Mouse (Mus musculus) limb, embryonic 11.5 days (tissue): ENCODE measurements around the gene Gbp3. TPM values are rescaled to one million over a fixed set of nuclear protein-coding genes. Genes with fewer than 3 reads are reported as not detected.
"Not testable (repeated sequence)": the region's sequence is repeated elsewhere in the genome, so short reads cannot be mapped to it uniquely, and the experiment has no call there.

Source experiments
- ATAC-seq: fragments of 200-750 bp; cut with Nextera tagmentation; 2 replicates; pipeline ENCODE4 v1.8.0; 2017; ENCODE audit warnings: low read depth; ENCODE audit not compliant: insufficient number of reproducible peaks, low FRiP score, low TSS enrichment
- DNase-seq: peaks from one replicate; pipeline ENCODE4 v3.0.0-alpha.2; 2015; ENCODE audit warnings: low spot score
- H3K27ac ChIP-seq: fragments of 300-500 bp; sonication (generic); replicated peaks from 2 replicates; pipeline ENCODE4 v1.5.1; 2014; ENCODE audit warnings: low read depth, mild to moderate bottlenecking, low read length
- H3K27me3 ChIP-seq: fragments of 300-500 bp; sonication (generic); 2 replicates; pipeline ENCODE4 v1.6.1; 2014; ENCODE audit warnings: mild to moderate bottlenecking, low read length, mixed read lengths; ENCODE audit not compliant: control insufficient read depth, insufficient read depth
- H3K36me3 ChIP-seq: fragments of 300-500 bp; sonication (generic); 2 replicates; pipeline ENCODE4 v1.6.1; 2014; ENCODE audit warnings: mild to moderate bottlenecking, low read length, moderate library complexity, mixed read lengths; ENCODE audit not compliant: control insufficient read depth, insufficient read depth
- H3K4me1 ChIP-seq: fragments of 300-500 bp; sonication (generic); 2 replicates; pipeline ENCODE4 v1.6.1; 2014; ENCODE audit warnings: low read length, mixed read lengths; ENCODE audit not compliant: control insufficient read depth, insufficient read depth
- H3K4me2 ChIP-seq: fragments of 300-500 bp; sonication (generic); 2 replicates; pipeline ENCODE4 v1.6.1; 2014; ENCODE audit warnings: low read depth, mild to moderate bottlenecking, moderate library complexity; ENCODE audit not compliant: severe bottlenecking
- H3K4me3 ChIP-seq: fragments of 300-500 bp; sonication (generic); 2 replicates; pipeline ENCODE4 v1.5.1; 2014; ENCODE audit warnings: low read depth, low read length
- H3K9ac ChIP-seq: fragments of 300-500 bp; sonication (generic); 2 replicates; pipeline ENCODE4 v1.6.1; 2014; ENCODE audit warnings: mild to moderate bottlenecking, low read length
- H3K9me3 ChIP-seq: fragments of 300-500 bp; sonication (generic); 2 replicates; pipeline ENCODE4 v1.6.1; 2016; ENCODE audit warnings: low read length; ENCODE audit not compliant: control insufficient read depth
- WGBS: fragments of 180-500 bp; shearing (Covaris S2); extraction: QIAGEN DNeasy Blood & Tissue Kit; methylation state at CpG from one replicate; pipeline ENCODE4 v1.1.7; 2014; 5-methylcytosine and 5-hydroxymethylcytosine counted together
- polyA plus RNA-seq: library from polyadenylated mRNA; unstranded; fragments of >200 nt; fragmentation: Nextera tagmentation; extraction: Ambion mirVana; gene quantifications from 2 replicates; pipeline ENCODE4 v1.2.1, GENCODE M21; 2014

Gene Gbp3
- polyA plus RNA-seq, 1 experiment from 2014 or later = 0.23 TPM

GRCm38 (mm10) chr3:142567490-142567889, 7.7 kb downstream of the Gbp3 start:
- not testable (repeated sequence) for H3K4me1 ChIP-seq, H3K4me3 ChIP-seq, ATAC-seq, H3K27me3 ChIP-seq, H3K27ac ChIP-seq, H3K9me3 ChIP-seq, H3K4me2 ChIP-seq, DNase-seq, H3K36me3 ChIP-seq, H3K9ac ChIP-seq
- 76% methylated on average over 5 of the region's 5 CpGs for WGBS

GRCm38 (mm10) chr3:142570738-142571137, 10.9 kb downstream of the Gbp3 start:
- no peak overlapping the region for H3K4me2 ChIP-seq
- no peak overlapping the region for H3K4me3 ChIP-seq
- H3K9ac ChIP-seq = no peak overlapping the region
- DNase-seq (no peak), ATAC-seq (no peak)
- no peaks in the 10 kb centered on the region for H3K9me3 ChIP-seq
- H3K4me1 ChIP-seq = no peaks in the 10 kb centered on the region
- 92% methylated on average over 4 of the region's 4 CpGs for WGBS
- H3K27ac ChIP-seq = no peak overlapping the region
- no peaks in the 10 kb centered on the region for H3K36me3 ChIP-seq
- no peaks in the 10 kb centered on the region for H3K27me3 ChIP-seq

GRCm38 (mm10) chr3:142577108-142577507, 17.3 kb downstream of the Gbp3 start:
- WGBS = 83% methylated on average over 3 of the region's 3 CpGs
- H3K27ac ChIP-seq = no peak overlapping the region
- no peak overlapping the region for H3K9ac ChIP-seq
- no peaks in the 10 kb centered on the region for H3K36me3 ChIP-seq
- H3K9me3 ChIP-seq = no peaks in the 10 kb centered on the region
- H3K4me1 ChIP-seq = no peaks in the 10 kb centered on the region
- H3K27me3 ChIP-seq = no peaks in the 10 kb centered on the region
- ATAC-seq (no peak), DNase-seq (no peak)
- no peak overlapping the region for H3K4me2 ChIP-seq
- H3K4me3 ChIP-seq = no peak overlapping the region

- Histone ChIP-seq H3K27ac (no peak overlapping the region), H3K27me3 (no peaks in the 10 kb centered on the region), H3K4me1 (no peaks in the 10 kb centered on the region), H3K9me3 (no peaks in the 10 kb centered on the region), H3K36me3 (no peaks in the 10 kb centered on the region), H3K4me2 (no peak overlapping the region), H3K4me3 (no peak overlapping the region), H3K9ac (no peak overlapping the region)
- no peak for DNase-seq
- ATAC-seq = no peak
- WGBS = 89% methylated on average over 4 of the region's 4 CpGs
Observed at GRCm38 (mm10) chr3:142578342-142578741, 18.5 kb downstream of the Gbp3 start.

GRCm38 (mm10) chr3:142583067-142583466, 23.2 kb downstream of the Gbp3 start:
- WGBS = 88% methylated on average over 4 of the region's 4 CpGs
- Histone ChIP-seq H3K9ac (no peak overlapping the region), H3K4me3 (no peak overlapping the region)

GRCm38 (mm10) chr3:142587386-142587785, 27.6 kb downstream of the Gbp3 start:
- no peak overlapping the region for H3K9ac ChIP-seq
- no peak overlapping the region for H3K27ac ChIP-seq
- no peak for DNase-seq
- no peak overlapping the region for H3K4me3 ChIP-seq
- H3K27me3 ChIP-seq = no peaks in the 10 kb centered on the region
- no peak for ATAC-seq
- no peaks in the 10 kb centered on the region for H3K36me3 ChIP-seq
- H3K4me1 ChIP-seq = no peaks in the 10 kb centered on the region
- H3K4me2 ChIP-seq = no peak overlapping the region
- H3K9me3 ChIP-seq = no peaks in the 10 kb centered on the region

More at GRCm38 (mm10) chr3:142583067-142583466, 23.2 kb downstream of the Gbp3 start:
- no peaks in the 10 kb centered on the region for H3K4me1 ChIP-seq
- H3K9me3 ChIP-seq = no peaks in the 10 kb centered on the region
- no peak for DNase-seq
- H3K36me3 ChIP-seq = no peaks in the 10 kb centered on the region
- no peak overlapping the region for H3K27ac ChIP-seq
- H3K4me2 ChIP-seq = no peak overlapping the region
- ATAC-seq = no peak
- H3K27me3 ChIP-seq = no peaks in the 10 kb centered on the region

GRCm38 (mm10) chr3:142588888-142589287, 29.1 kb downstream of the Gbp3 start:
- DNase-seq (no peak), ATAC-seq (no peak)
- Histone ChIP-seq H3K27ac (no peak overlapping the region), H3K4me1 (no peaks in the 10 kb centered on the region), H3K36me3 (no peaks in the 10 kb centered on the region), H3K4me3 (no peak overlapping the region), H3K4me2 (no peak overlapping the region), H3K9ac (no peak overlapping the region), H3K9me3 (no peaks in the 10 kb centered on the region), H3K27me3 (no peaks in the 10 kb centered on the region)
- 84% methylated on average over 2 of the region's 2 CpGs for WGBS

GRCm38 (mm10) chr3:142590431-142591067, 30.7 kb downstream of the Gbp3 start:
- no peak for ATAC-seq
- WGBS = 86% methylated on average over 4 of the region's 4 CpGs
- H3K27ac ChIP-seq = no peak overlapping the region
- H3K9ac ChIP-seq = no peak overlapping the region
- DNase-seq = no peak
- H3K27me3 ChIP-seq = no peaks in the 10 kb centered on the region
- H3K4me1 ChIP-seq = no peaks in the 10 kb centered on the region
- no peak overlapping the region for H3K4me2 ChIP-seq
- H3K4me3 ChIP-seq = no peak overlapping the region
- no peaks in the 10 kb centered on the region for H3K36me3 ChIP-seq
- no peaks in the 10 kb centered on the region for H3K9me3 ChIP-seq

GRCm38 (mm10) chr3:142594547-142594946, 34.7 kb downstream of the Gbp3 start, which contains the start of gene Gbp2b:
Gbp2b (plus strand) TSS chr3:142594847.
- DNase-seq (no peak), ATAC-seq (no peak)
- H3K4me2 ChIP-seq = no peak within 1 kb of the TSS
- no peaks in the 10 kb centered on the region for H3K36me3 ChIP-seq
- H3K9me3 ChIP-seq = no peaks in the 10 kb centered on the region
- no peaks in the 10 kb centered on the region for H3K27me3 ChIP-seq
- H3K4me3 ChIP-seq = no peak within 1 kb of the TSS
- H3K4me1 ChIP-seq = no peaks in the 10 kb centered on the region
- WGBS = 60% methylated on average over 1 of the region's 1 CpGs
- no peak within 1 kb of the TSS for H3K9ac ChIP-seq
- no peak within 1 kb of the TSS for H3K27ac ChIP-seq
